Mouse (Mus musculus) lung, postnatal 0 days (tissue): ENCODE data around the gene Slc22a22.

Experiments
- CTCF ChIP-seq: IDR thresholded peaks from 2 replicates; pipeline ENCODE4 v1.5.1; 2016; ENCODE audit warnings: antibody characterized with exemption, mild to moderate bottlenecking
- EP300 ChIP-seq: IDR thresholded peaks from 2 replicates; pipeline ENCODE4 v1.6.1; 2016; ENCODE audit warnings: antibody characterized with exemption, mild to moderate bottlenecking, control low read depth

GRCm38 (mm10) chr15:57504126-57504705, 26.8 kb upstream of the Slc22a22 start:
- TF ChIP-seq CTCF (no peak), EP300 (no peak)
